Mouse (Mus musculus): ENCODE results near the gene Tmem159. TPM values are rescaled to one million over a fixed set of nuclear protein-coding genes. Genes with fewer than 3 reads are reported as not detected.

Tmem159 gene
- 10 to 100 TPM; 35.8 to 43.8 TPM for total RNA-seq (2021)
- long read RNA-seq, experiment 1, transcript Tmem159-201 (5 exons, 1,484 nt) = major isoform, 76 of 88 reads
- long read RNA-seq, experiment 1, partial matches to known transcripts = 8 of 88 reads
- long read RNA-seq, experiment 1, other reads (novel, unspliced or antisense) = 4 of 88 reads
- long read RNA-seq, experiment 2, transcript Tmem159-201 (5 exons, 1,484 nt) = major isoform, 45 of 53 reads
- long read RNA-seq, experiment 2, partial matches to known transcripts = 6 of 53 reads
- long read RNA-seq, experiment 2, other reads (novel, unspliced or antisense) = 2 of 53 reads

GRCm38 (mm10) chr7:120102164-120102972, at the start of gene Tmem159:
Gene Tmem159, plus strand, starts transcription at chr7:120102353.
- DNase-seq = peak; percentile 97

- no peak for DNase-seq
Observed at GRCm38 (mm10) chr7:120054016-120054415, 48.1 kb upstream of the Tmem159 start.

- DNase-seq = peak; percentile 20
Observed at GRCm38 (mm10) chr7:120055479-120055878, 46.7 kb upstream of the Tmem159 start.

- no peak for DNase-seq
Observed at GRCm38 (mm10) chr7:120064045-120064444, 38.1 kb upstream of the Tmem159 start.

- no peak for DNase-seq
Observed at GRCm38 (mm10) chr7:120068114-120068513, 34.0 kb upstream of the Tmem159 start.

- no peak for DNase-seq
Observed at GRCm38 (mm10) chr7:120069164-120069563, 33.0 kb upstream of the Tmem159 start.

GRCm38 (mm10) chr7:120080177-120080576, 22.0 kb upstream of the Tmem159 start:
- no peak for DNase-seq

GRCm38 (mm10) chr7:120093033-120093432, 9.1 kb upstream of the Tmem159 start:
- no peak for DNase-seq

GRCm38 (mm10) chr7:120094216-120094615, 7.9 kb upstream of the Tmem159 start:
- DNase-seq = no peak

- DNase-seq = no peak
Observed at GRCm38 (mm10) chr7:120095180-120095579, 7.0 kb upstream of the Tmem159 start, which contains the start of gene Dnah3. Gene Dnah3, minus strand, starts transcription at chr7:120095280.

GRCm38 (mm10) chr7:120097845-120098244, 4.3 kb upstream of the Tmem159 start:
- DNase-seq = peak; percentile 76

- peak; percentile 91 for DNase-seq
Observed at GRCm38 (mm10) chr7:120098403-120098802, 3.8 kb upstream of the Tmem159 start.

- DNase-seq = peak; percentile 68
Observed at GRCm38 (mm10) chr7:120103019-120103567, 940 bp downstream of the Tmem159 start.

- no peak for DNase-seq
Observed at GRCm38 (mm10) chr7:120104975-120105374, 2.8 kb downstream of the Tmem159 start.

GRCm38 (mm10) chr7:120106356-120106755, 4.2 kb downstream of the Tmem159 start:
- DNase-seq = no peak

GRCm38 (mm10) chr7:120109676-120110075, 7.5 kb downstream of the Tmem159 start:
- peak; percentile 43 for DNase-seq

- DNase-seq = no peak
Observed at GRCm38 (mm10) chr7:120116976-120117375, 14.8 kb downstream of the Tmem159 start.

- DNase-seq = peak; percentile 58
Observed at GRCm38 (mm10) chr7:120117529-120117928, 15.4 kb downstream of the Tmem159 start.

GRCm38 (mm10) chr7:120123776-120124175, 21.6 kb downstream of the Tmem159 start:
- peak; percentile 56 for DNase-seq

GRCm38 (mm10) chr7:120124844-120125243, 22.7 kb downstream of the Tmem159 start:
- DNase-seq = peak; percentile 81

GRCm38 (mm10) chr7:120126976-120127685, 25.0 kb downstream of the Tmem159 start:
- DNase-seq = no peak

- no peak for DNase-seq
Observed at GRCm38 (mm10) chr7:120127686-120128059, 25.5 kb downstream of the Tmem159 start.
